Mouse (Mus musculus) heart, embryonic 14.5 days (tissue): ENCODE measurements at regions not wholly inside any gene's neighbourhood (a gene's known extent, or its start where the extent isn't known, plus 50 kb on each side); places are given as distances from the start of the nearest gene placed in this dataset.

Experiments
- ATAC-seq: fragments of 200-750 bp; cut with Nextera tagmentation; 2 replicates; pipeline ENCODE4 v1.8.0; 2017; ENCODE audit warnings: low read depth, moderate TSS enrichment; ENCODE audit not compliant: insufficient number of reproducible peaks, insufficient read depth, low FRiP score
- H3K27ac ChIP-seq, 2 experiments: fragments of 200-500 bp in 1 of 2; fragments of 300-500 bp in 1 of 2; sonication (generic) in 1 of 2; replicated peaks in 1 of 2; 2 replicates each; pipeline ENCODE4 v1.5.1; 2012 to 2014; ENCODE audit warnings: low read depth in 2 of 2, low read length in 2 of 2, control low read depth in 1 of 2, mild to moderate bottlenecking in 1 of 2, mixed read lengths in 1 of 2; ENCODE audit not compliant: control insufficient read depth in 1 of 2, insufficient read depth in 1 of 2
- H3K27me3 ChIP-seq: fragments of 300-500 bp; sonication (generic); 2 replicates; pipeline ENCODE4 v1.6.1; 2014; ENCODE audit warnings: mild to moderate bottlenecking, low read length, control low read depth; ENCODE audit not compliant: control insufficient read depth, insufficient read depth
- H3K36me3 ChIP-seq: fragments of 300-500 bp; sonication (generic); 2 replicates; pipeline ENCODE4 v1.6.1; 2014; ENCODE audit warnings: mild to moderate bottlenecking, control low read depth, low read length, mixed read lengths; ENCODE audit not compliant: control insufficient read depth, insufficient read depth
- H3K4me1 ChIP-seq, 2 experiments: fragments of 200-500 bp in 1 of 2; fragments of 300-500 bp in 1 of 2; sonication (generic) in 1 of 2; 2 replicates each; pipeline ENCODE4 v1.6.1; 2012 to 2014; ENCODE audit warnings: low read length in 2 of 2, control low read depth in 1 of 2, mixed read lengths in 1 of 2; ENCODE audit not compliant: control insufficient read depth in 2 of 2, insufficient read depth in 2 of 2
- H3K4me2 ChIP-seq: fragments of 300-500 bp; sonication (generic); 2 replicates; pipeline ENCODE4 v1.6.1; 2014; ENCODE audit warnings: mild to moderate bottlenecking, low read length
- H3K4me3 ChIP-seq, 2 experiments: fragments of 200-500 bp in 1 of 2; fragments of 300-500 bp in 1 of 2; sonication (generic) in 1 of 2; 2 replicates each; pipeline ENCODE4 v1.5.1; 2012 to 2014; ENCODE audit warnings: low read length in 2 of 2, mild to moderate bottlenecking in 2 of 2, control low read depth in 1 of 2, low read depth in 1 of 2, moderate library complexity in 1 of 2; ENCODE audit not compliant: control insufficient read depth in 1 of 2, insufficient read depth in 1 of 2
- H3K9ac ChIP-seq: fragments of 300-500 bp; sonication (generic); 2 replicates; pipeline ENCODE4 v1.6.1; 2014; ENCODE audit warnings: mild to moderate bottlenecking, low read length
- H3K9me3 ChIP-seq: fragments of 300-500 bp; sonication (generic); 2 replicates; pipeline ENCODE4 v1.6.1; 2016; ENCODE audit warnings: low read length, control low read depth; ENCODE audit not compliant: control insufficient read depth
- WGBS: fragments of 180-500 bp; shearing (Covaris S2); extraction: QIAGEN DNeasy Blood & Tissue Kit; methylation state at CpG from one replicate; pipeline ENCODE4 v1.1.7; 2014; 5-methylcytosine and 5-hydroxymethylcytosine counted together

- Histone ChIP-seq H3K27me3 (no peaks in the 10 kb centered on the region), H3K4me3 (no peak overlapping the region), H3K4me1 (no peaks in the 10 kb centered on the region), H3K9me3 (no peaks in the 10 kb centered on the region), H3K4me2 (no peak overlapping the region), H3K27ac (no peak overlapping the region), H3K9ac (no peak overlapping the region), H3K36me3 (no peaks in the 10 kb centered on the region)
- no peak for ATAC-seq
- WGBS: 70% methylated on average over 4 of the region's 4 CpGs
Observed at GRCm38 (mm10) chr5:45323500-45323899, 126.5 kb downstream of the Qdpr start.

- H3K9ac ChIP-seq: no peak overlapping the region
- no peaks in the 10 kb centered on the region for H3K4me1 ChIP-seq
- no peak overlapping the region for H3K4me3 ChIP-seq
- no peaks in the 10 kb centered on the region for H3K9me3 ChIP-seq
- H3K36me3 ChIP-seq: no peaks in the 10 kb centered on the region
- no peak for ATAC-seq
- H3K27ac ChIP-seq: no peak overlapping the region
- H3K27me3 ChIP-seq: no peaks in the 10 kb centered on the region
- H3K4me2 ChIP-seq: no peak overlapping the region
- WGBS: 41% methylated on average over 2 of the region's 2 CpGs
Observed at GRCm38 (mm10) chr5:45318026-45318425, 132.0 kb downstream of the Qdpr start.

GRCm38 (mm10) chr5:45301120-45301519 is 148.9 kb downstream of the Qdpr start:
- no peak overlapping the region for H3K27ac ChIP-seq
- no peak overlapping the region for H3K9ac ChIP-seq
- no peak overlapping the region for H3K4me3 ChIP-seq
- H3K9me3 ChIP-seq: no peaks in the 10 kb centered on the region
- H3K36me3 ChIP-seq: no peaks in the 10 kb centered on the region
- no peaks in the 10 kb centered on the region for H3K4me1 ChIP-seq
- no peak overlapping the region for H3K4me2 ChIP-seq
- no peak for ATAC-seq
- WGBS: 60% methylated on average over 1 of the region's 1 CpGs
- no peaks in the 10 kb centered on the region for H3K27me3 ChIP-seq

GRCm38 (mm10) chr5:45298872-45299271 is 151.2 kb downstream of the Qdpr start:
- Histone ChIP-seq H3K27ac (no peak overlapping the region), H3K36me3 (no peaks in the 10 kb centered on the region), H3K4me1 (no peaks in the 10 kb centered on the region), H3K9me3 (no peaks in the 10 kb centered on the region), H3K9ac (no peak overlapping the region), H3K4me2 (no peak overlapping the region), H3K27me3 (no peaks in the 10 kb centered on the region), H3K4me3 (no peak overlapping the region)
- ATAC-seq: no peak
- WGBS: 19% methylated on average over 2 of the region's 2 CpGs

- Histone ChIP-seq H3K9me3 (no peaks in the 10 kb centered on the region), H3K9ac (no peak overlapping the region), H3K4me2 (no peak overlapping the region), H3K27me3 (no peaks in the 10 kb centered on the region), H3K36me3 (no peaks in the 10 kb centered on the region), H3K4me3 (no peak overlapping the region), H3K4me1 (no peaks in the 10 kb centered on the region), H3K27ac (no peak overlapping the region)
- ATAC-seq: no peak
- WGBS: 41% methylated on average over 4 of the region's 4 CpGs
Observed at GRCm38 (mm10) chr5:45295134-45295533, 154.9 kb downstream of the Qdpr start.

GRCm38 (mm10) chr5:45292833-45293546 is 157.0 kb downstream of the Qdpr start:
- WGBS: 70% methylated on average over 9 of the region's 9 CpGs
- Histone ChIP-seq H3K9me3 (no peaks in the 10 kb centered on the region), H3K4me3 (no peak overlapping the region), H3K27ac (peak overlapping the region in 1 of 2 experiments; percentile 29; a peak in 2 of 4 replicates), H3K9ac (no peak overlapping the region), H3K36me3 (no peaks in the 10 kb centered on the region), H3K27me3 (no peaks in the 10 kb centered on the region), H3K4me1 (no peaks in the 10 kb centered on the region), H3K4me2 (no peak overlapping the region)
- ATAC-seq: no peak

- H3K36me3 ChIP-seq: no peaks in the 10 kb centered on the region
- 70% methylated on average over 1 of the region's 1 CpGs for WGBS
- H3K27me3 ChIP-seq: no peaks in the 10 kb centered on the region
- H3K4me1 ChIP-seq: no peaks in the 10 kb centered on the region
- H3K9ac ChIP-seq: no peak overlapping the region
- H3K4me2 ChIP-seq: no peak overlapping the region
- H3K27ac ChIP-seq: peak overlapping the region in 1 of 2 experiments; percentile 29; a peak in 1 of 4 replicates
- no peaks in the 10 kb centered on the region for H3K9me3 ChIP-seq
- H3K4me3 ChIP-seq: no peak overlapping the region
- ATAC-seq: peak; percentile 81
Observed at GRCm38 (mm10) chr5:45292383-45292782, 157.7 kb downstream of the Qdpr start.

GRCm38 (mm10) chr5:45291752-45292151 is 158.3 kb downstream of the Qdpr start:
- Histone ChIP-seq H3K4me1 (no peaks in the 10 kb centered on the region), H3K9ac (no peak overlapping the region), H3K9me3 (no peaks in the 10 kb centered on the region), H3K4me2 (no peak overlapping the region), H3K27ac (no peak overlapping the region), H3K27me3 (no peaks in the 10 kb centered on the region), H3K36me3 (no peaks in the 10 kb centered on the region), H3K4me3 (no peak overlapping the region)
- no peak for ATAC-seq
- WGBS: 88% methylated on average over 1 of the region's 1 CpGs
